Mouse (Mus musculus): Measurements from ENCODE around the gene Atp11a. TPM values are rescaled to one million over a fixed set of nuclear protein-coding genes. Genes with fewer than 3 reads are reported as not detected.
A peak's percentile ranks its signal among the peaks of the same experiment; 100 is the strongest.

Atp11a gene
- polyA plus RNA-seq, 1 experiment = 128 TPM

GRCm38 (mm10) chr8:12811231-12811630 lies 54.4 kb downstream of the Atp11a start:
- no peak for DNase-seq (ENCODE audit: low read depth)

- DNase-seq (ENCODE audit: low read depth) = peak; percentile 70
These were observed 59.6 kb downstream of the Atp11a start for GRCm38 (mm10) chr8:12816412-12816811.

- DNase-seq (ENCODE audit: low read depth) = no peak
These were observed 66.1 kb downstream of the Atp11a start for GRCm38 (mm10) chr8:12822892-12823291.

- no peak for DNase-seq (ENCODE audit: low read depth)
These were observed 67.7 kb downstream of the Atp11a start for GRCm38 (mm10) chr8:12824562-12824961.

- no peak for DNase-seq (ENCODE audit: low read depth)
These were observed 68.4 kb downstream of the Atp11a start for GRCm38 (mm10) chr8:12825236-12825635.

- DNase-seq (ENCODE audit: low read depth) = no peak
These were observed 68.9 kb downstream of the Atp11a start for GRCm38 (mm10) chr8:12825686-12826237.

- DNase-seq (ENCODE audit: low read depth) = no peak
These were observed 70.3 kb downstream of the Atp11a start for GRCm38 (mm10) chr8:12827124-12827523.

- DNase-seq (ENCODE audit: low read depth) = no peak
These were observed 71.5 kb downstream of the Atp11a start for GRCm38 (mm10) chr8:12828298-12828697.

GRCm38 (mm10) chr8:12829381-12829780 lies 72.6 kb downstream of the Atp11a start:
- no peak for DNase-seq (ENCODE audit: low read depth)

- DNase-seq (ENCODE audit: low read depth) = no peak
These were observed 75.1 kb downstream of the Atp11a start for GRCm38 (mm10) chr8:12831659-12832589.

- DNase-seq (ENCODE audit: low read depth) = no peak
These were observed 76.8 kb downstream of the Atp11a start for GRCm38 (mm10) chr8:12833616-12834015.

GRCm38 (mm10) chr8:12840834-12841233 lies 84.0 kb downstream of the Atp11a start:
- no peak for DNase-seq (ENCODE audit: low read depth)

GRCm38 (mm10) chr8:12842342-12842995 lies 85.7 kb downstream of the Atp11a start:
- DNase-seq (ENCODE audit: low read depth) = no peak

GRCm38 (mm10) chr8:12844347-12844950 lies 87.6 kb downstream of the Atp11a start:
- DNase-seq (ENCODE audit: low read depth) = no peak

- DNase-seq (ENCODE audit: low read depth) = no peak
These were observed 89.6 kb downstream of the Atp11a start for GRCm38 (mm10) chr8:12846447-12846846.

- DNase-seq (ENCODE audit: low read depth) = no peak
These were observed 94.4 kb downstream of the Atp11a start for GRCm38 (mm10) chr8:12851241-12851640.

- no peak for DNase-seq (ENCODE audit: low read depth)
These were observed 99.2 kb downstream of the Atp11a start for GRCm38 (mm10) chr8:12856038-12856437.

GRCm38 (mm10) chr8:12863061-12863460 lies 106.2 kb downstream of the Atp11a start:
- no peak for DNase-seq (ENCODE audit: low read depth)

- DNase-seq (ENCODE audit: low read depth) = no peak
These were observed 106.8 kb downstream of the Atp11a start for GRCm38 (mm10) chr8:12863608-12864007.

- no peak for DNase-seq (ENCODE audit: low read depth)
These were observed 109.0 kb downstream of the Atp11a start for GRCm38 (mm10) chr8:12865790-12866189.

- no peak for DNase-seq (ENCODE audit: low read depth)
These were observed 112.8 kb downstream of the Atp11a start for GRCm38 (mm10) chr8:12869661-12870060.

GRCm38 (mm10) chr8:12870656-12871055 lies 113.8 kb downstream of the Atp11a start:
- DNase-seq (ENCODE audit: low read depth) = no peak

All from gonadal fat pad, adult 2 months (tissue).